Mouse (Mus musculus) olfactory bulb, adult 2 months (tissue): ENCODE measurements around the gene Dusp1.

Experiments
- CTCF ChIP-seq: fragments of 200-500 bp; IDR thresholded peaks from 2 replicates; pipeline ENCODE4 v1.5.1; 2012; ENCODE audit warnings: low read depth, mild to moderate bottlenecking, low read length, moderate library complexity; ENCODE audit not compliant: insufficient read depth
- POLR2A ChIP-seq: fragments of 200-500 bp; IDR thresholded peaks from 2 replicates; pipeline ENCODE4 v1.6.1; 2012; ENCODE audit warnings: mild to moderate bottlenecking, low read depth, low read length, moderate library complexity; ENCODE audit not compliant: insufficient read depth

- TF ChIP-seq POLR2A (no peak), CTCF (no peak)
These were observed 60.1 kb downstream of the Dusp1 start for GRCm38 (mm10) chr17:26501826-26502225.
